Mouse (Mus musculus): ENCODE measurements around the gene Ap3d1. TPM values are rescaled to one million over a fixed set of nuclear protein-coding genes. Genes with fewer than 3 reads are reported as not detected.

The Ap3d1 gene
- polyA plus RNA-seq, 1 experiment from 2014 or later = 116 TPM

DNA sequence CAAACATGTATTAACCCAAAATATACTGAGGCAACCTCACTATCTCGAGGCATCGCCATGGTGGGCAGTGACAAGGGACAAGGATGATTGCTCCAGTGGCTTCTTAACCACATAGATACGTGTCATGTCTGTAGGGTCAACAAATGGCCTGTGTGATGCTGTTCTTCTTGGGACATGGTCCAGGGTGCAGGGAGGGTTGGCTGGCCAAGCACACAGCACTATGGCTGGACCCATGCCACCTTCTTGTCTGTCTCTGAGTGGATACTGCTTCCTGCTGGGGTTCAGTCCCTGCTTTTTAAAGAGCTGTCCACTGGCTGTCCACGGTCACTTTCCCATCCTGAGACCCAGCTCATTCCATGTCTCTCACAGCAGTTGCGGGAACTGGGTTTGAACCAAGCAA lies 35.1 kb upstream of the Ap3d1 start:
- Histone ChIP-seq H3K4me1 (ENCODE audit: control insufficient read depth, insufficient read depth, low read length) (no peaks in the 10 kb centered on the region), H3K36me3 (ENCODE audit: control insufficient read depth, insufficient read depth, low read length) (peaks cover 94% of the 10 kb centered on the region), H3K27me3 (ENCODE audit: control insufficient read depth, insufficient read depth, low read length) (no peaks in the 10 kb centered on the region), H3K4me3 (replicated peaks; ENCODE audit: low read depth, low read length) (no peak overlapping the region), H3K4me2 (ENCODE audit: low read length) (no peak overlapping the region), H3K9ac (replicated peaks; ENCODE audit: low read length) (no peak overlapping the region), H3K9me3 (ENCODE audit: control insufficient read depth, low read length) (no peaks in the 10 kb centered on the region), H3K27ac (replicated peaks; ENCODE audit: low read depth, low read length) (no peak overlapping the region)
- no peak for ATAC-seq (ENCODE audit: low FRiP score, low TSS enrichment)
- no peak for DNase-seq
- WGBS = 95% methylated on average over 5 of the region's 5 CpGs

DNA sequence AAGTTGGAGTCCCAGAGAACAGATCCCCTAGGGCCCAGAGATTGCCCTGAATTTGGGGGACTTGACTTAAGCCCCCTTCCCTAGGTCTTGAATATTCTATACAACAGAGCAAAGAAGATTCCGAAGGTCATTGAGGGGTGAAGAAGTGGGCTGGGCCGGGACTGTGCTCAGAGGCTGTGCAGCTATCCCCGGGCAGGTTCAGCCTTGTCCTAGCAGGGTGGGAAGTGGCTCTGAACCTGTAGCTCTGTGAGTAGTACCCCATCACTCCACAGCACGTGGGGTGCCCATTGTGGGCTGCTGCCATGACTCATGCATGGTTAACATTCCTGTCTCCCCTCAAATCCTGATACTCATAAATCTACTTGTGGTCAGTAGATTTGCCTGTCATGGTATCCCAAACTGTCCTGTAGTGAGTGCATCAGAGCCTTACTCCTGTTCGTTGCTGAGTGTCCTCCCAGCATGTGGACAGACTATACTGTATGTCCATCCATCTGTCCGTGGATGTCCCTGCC lies 34.4 kb upstream of the Ap3d1 start:
- Histone ChIP-seq H3K4me2 (ENCODE audit: low read length) (no peak overlapping the region), H3K36me3 (ENCODE audit: control insufficient read depth, insufficient read depth, low read length) (peaks cover 94% of the 10 kb centered on the region), H3K4me3 (replicated peaks; ENCODE audit: low read depth, low read length) (no peak overlapping the region), H3K27ac (replicated peaks; ENCODE audit: low read depth, low read length) (no peak overlapping the region), H3K27me3 (ENCODE audit: control insufficient read depth, insufficient read depth, low read length) (no peaks in the 10 kb centered on the region), H3K4me1 (ENCODE audit: control insufficient read depth, insufficient read depth, low read length) (no peaks in the 10 kb centered on the region), H3K9ac (replicated peaks; ENCODE audit: low read length) (no peak overlapping the region), H3K9me3 (ENCODE audit: control insufficient read depth, low read length) (no peaks in the 10 kb centered on the region)
- ATAC-seq (ENCODE audit: low FRiP score, low TSS enrichment) (no peak), DNase-seq (no peak)
- WGBS = 92% methylated on average over 6 of the region's 6 CpGs

DNA sequence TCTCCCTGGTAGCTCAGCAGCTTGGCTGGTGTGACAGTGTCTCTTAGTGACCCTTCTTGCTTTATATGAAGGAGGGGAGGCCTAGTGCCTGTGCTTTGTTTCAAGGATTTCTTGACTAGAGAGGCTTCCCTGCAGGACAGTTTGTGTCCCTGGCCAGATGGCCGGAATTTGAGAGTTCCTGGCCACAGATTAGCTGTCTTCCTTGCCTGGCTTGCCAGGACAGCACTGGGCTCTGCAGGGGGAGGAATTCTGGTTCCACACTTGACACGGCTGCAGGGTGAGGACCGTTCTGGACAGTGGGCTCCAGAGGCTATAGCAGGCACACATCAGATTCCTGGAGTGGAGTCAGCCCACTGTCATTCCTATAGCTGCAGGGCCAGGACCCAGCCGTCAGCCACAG lies 33.7 kb upstream of the Ap3d1 start:
- Histone ChIP-seq H3K36me3 (ENCODE audit: control insufficient read depth, insufficient read depth, low read length) (peaks cover 94% of the 10 kb centered on the region), H3K27ac (replicated peaks; ENCODE audit: low read depth, low read length) (no peak overlapping the region), H3K9me3 (ENCODE audit: control insufficient read depth, low read length) (no peaks in the 10 kb centered on the region), H3K4me2 (ENCODE audit: low read length) (no peak overlapping the region), H3K4me1 (ENCODE audit: control insufficient read depth, insufficient read depth, low read length) (no peaks in the 10 kb centered on the region), H3K9ac (replicated peaks; ENCODE audit: low read length) (no peak overlapping the region), H3K27me3 (ENCODE audit: control insufficient read depth, insufficient read depth, low read length) (no peaks in the 10 kb centered on the region), H3K4me3 (replicated peaks; ENCODE audit: low read depth, low read length) (no peak overlapping the region)
- no peak for ATAC-seq (ENCODE audit: low FRiP score, low TSS enrichment)
- DNase-seq = no peak
- WGBS = 88% methylated on average over 4 of the region's 4 CpGs

DNA sequence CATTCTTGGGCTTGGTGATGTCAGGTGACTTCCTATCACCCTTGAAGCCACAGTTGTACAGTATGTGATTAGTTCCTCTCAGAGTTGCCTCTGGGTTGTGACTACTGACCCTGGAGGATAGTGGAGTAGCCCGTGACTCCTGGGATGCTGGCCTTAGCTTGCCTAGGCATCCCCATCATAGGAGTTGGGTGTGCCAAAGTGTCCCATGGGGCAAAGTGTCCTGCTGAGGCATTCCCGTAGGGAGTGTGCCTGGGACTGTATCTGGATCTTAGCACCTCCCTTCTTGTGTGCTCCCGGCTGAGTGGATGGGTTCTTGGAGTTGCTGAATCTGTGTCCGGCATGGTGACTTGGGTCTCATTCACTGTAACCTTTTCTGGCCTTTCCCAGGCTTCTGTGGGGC lies 32.9 kb upstream of the Ap3d1 start:
- DNase-seq (no peak), ATAC-seq (ENCODE audit: low FRiP score, low TSS enrichment) (no peak)
- no peaks in the 10 kb centered on the region for H3K27me3 ChIP-seq (ENCODE audit: control insufficient read depth, insufficient read depth, low read length)
- no peaks in the 10 kb centered on the region for H3K4me1 ChIP-seq (ENCODE audit: control insufficient read depth, insufficient read depth, low read length)
- WGBS = 92% methylated on average over 4 of the region's 4 CpGs
- peaks cover 99% of the 10 kb centered on the region for H3K36me3 ChIP-seq (ENCODE audit: control insufficient read depth, insufficient read depth, low read length)
- H3K4me3 ChIP-seq (replicated peaks; ENCODE audit: low read depth, low read length) = no peak overlapping the region
- no peak overlapping the region for H3K4me2 ChIP-seq (ENCODE audit: low read length)
- H3K27ac ChIP-seq (replicated peaks; ENCODE audit: low read depth, low read length) = no peak overlapping the region
- no peaks in the 10 kb centered on the region for H3K9me3 ChIP-seq (ENCODE audit: control insufficient read depth, low read length)
- H3K9ac ChIP-seq (replicated peaks; ENCODE audit: low read length) = no peak overlapping the region

DNA sequence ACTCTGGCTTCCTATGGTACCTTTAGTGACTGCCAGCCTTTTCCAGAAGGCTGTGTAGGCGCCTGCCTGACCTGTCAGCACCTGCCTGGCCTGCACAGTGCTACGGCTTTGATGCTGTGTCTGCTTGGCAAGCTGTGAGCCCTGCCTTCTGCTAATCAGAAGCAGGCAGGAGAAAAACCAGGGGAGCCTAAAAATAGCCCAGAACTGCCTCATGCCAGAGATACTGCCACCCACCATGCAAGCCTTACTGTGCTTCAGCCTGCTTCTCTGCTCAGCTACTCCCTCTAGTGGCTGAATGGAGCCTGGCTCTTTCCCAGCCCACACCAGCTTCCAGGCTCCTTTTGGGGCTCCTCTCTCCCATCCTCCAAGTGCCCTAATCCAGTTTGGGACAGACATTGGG lies 32.5 kb upstream of the Ap3d1 start:
- Histone ChIP-seq H3K36me3 (ENCODE audit: control insufficient read depth, insufficient read depth, low read length) (peaks cover 100% of the 10 kb centered on the region), H3K27me3 (ENCODE audit: control insufficient read depth, insufficient read depth, low read length) (no peaks in the 10 kb centered on the region), H3K9ac (replicated peaks; ENCODE audit: low read length) (no peak overlapping the region), H3K9me3 (ENCODE audit: control insufficient read depth, low read length) (no peaks in the 10 kb centered on the region), H3K4me2 (ENCODE audit: low read length) (no peak overlapping the region), H3K4me1 (ENCODE audit: control insufficient read depth, insufficient read depth, low read length) (no peaks in the 10 kb centered on the region), H3K4me3 (replicated peaks; ENCODE audit: low read depth, low read length) (no peak overlapping the region), H3K27ac (replicated peaks; ENCODE audit: low read depth, low read length) (no peak overlapping the region)
- DNase-seq (peak; percentile 78), ATAC-seq (ENCODE audit: low FRiP score, low TSS enrichment) (peak; percentile 34; the same call in 1 of the 2 replicates)
- 75% methylated on average over 2 of the region's 2 CpGs for WGBS

DNA sequence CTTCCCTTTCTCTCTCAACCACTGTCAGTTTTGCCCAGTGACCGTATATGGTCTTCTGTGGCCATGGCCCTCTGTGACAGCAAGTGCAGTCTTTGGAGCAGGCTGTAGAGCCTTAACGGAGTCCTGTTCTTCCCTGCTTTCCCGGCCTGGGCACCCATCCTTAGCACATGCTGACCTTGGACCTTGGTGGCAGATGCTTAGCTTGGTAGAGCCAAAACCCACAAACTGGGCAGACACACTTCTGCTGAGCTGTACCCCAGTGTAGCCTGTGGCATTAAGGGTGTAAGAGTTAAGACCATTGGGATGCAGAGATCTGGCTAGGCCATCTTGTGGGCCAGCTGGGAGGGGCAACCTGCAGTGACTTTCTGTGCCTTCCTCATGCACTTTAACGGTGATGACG lies 31.8 kb upstream of the Ap3d1 start:
- no peak overlapping the region for H3K4me3 ChIP-seq (replicated peaks; ENCODE audit: low read depth, low read length)
- DNase-seq = no peak
- no peak overlapping the region for H3K4me2 ChIP-seq (ENCODE audit: low read length)
- no peak for ATAC-seq (ENCODE audit: low FRiP score, low TSS enrichment)
- peaks cover 99% of the 10 kb centered on the region for H3K36me3 ChIP-seq (ENCODE audit: control insufficient read depth, insufficient read depth, low read length)
- H3K9ac ChIP-seq (replicated peaks; ENCODE audit: low read length) = no peak overlapping the region
- H3K9me3 ChIP-seq (ENCODE audit: control insufficient read depth, low read length) = no peaks in the 10 kb centered on the region
- no peak overlapping the region for H3K27ac ChIP-seq (replicated peaks; ENCODE audit: low read depth, low read length)
- no peaks in the 10 kb centered on the region for H3K27me3 ChIP-seq (ENCODE audit: control insufficient read depth, insufficient read depth, low read length)
- no peaks in the 10 kb centered on the region for H3K4me1 ChIP-seq (ENCODE audit: control insufficient read depth, insufficient read depth, low read length)
- 88% methylated on average over 5 of the region's 5 CpGs for WGBS

DNA sequence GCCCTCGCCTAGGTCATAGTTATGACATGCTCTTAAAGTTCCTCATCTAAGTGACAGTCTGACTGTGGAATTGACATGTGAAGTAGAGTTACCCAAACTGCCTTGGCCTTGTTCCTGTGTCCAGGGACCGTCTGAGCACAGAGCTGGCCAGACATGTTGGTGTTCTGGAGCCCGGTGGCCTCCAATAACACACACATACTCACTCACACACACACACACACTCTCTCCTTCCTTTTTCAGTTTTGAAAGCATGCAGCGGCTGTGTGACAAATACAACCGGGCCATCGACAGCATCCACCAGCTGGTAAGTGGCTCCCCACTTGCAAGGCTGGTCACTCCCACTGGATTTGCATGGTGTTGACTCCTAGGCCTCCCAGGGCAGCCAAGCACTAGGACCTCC lies 26.3 kb upstream of the Ap3d1 start:
- Histone ChIP-seq H3K36me3 (ENCODE audit: control insufficient read depth, insufficient read depth, low read length) (peaks cover 88% of the 10 kb centered on the region), H3K9ac (replicated peaks; ENCODE audit: low read length) (no peak overlapping the region), H3K9me3 (ENCODE audit: control insufficient read depth, low read length) (no peaks in the 10 kb centered on the region), H3K27ac (replicated peaks; ENCODE audit: low read depth, low read length) (no peak overlapping the region), H3K27me3 (ENCODE audit: control insufficient read depth, insufficient read depth, low read length) (no peaks in the 10 kb centered on the region), H3K4me2 (ENCODE audit: low read length) (no peak overlapping the region), H3K4me3 (replicated peaks; ENCODE audit: low read depth, low read length) (no peak overlapping the region), H3K4me1 (ENCODE audit: control insufficient read depth, insufficient read depth, low read length) (no peaks in the 10 kb centered on the region)
- WGBS = 92% methylated on average over 6 of the region's 6 CpGs
- ATAC-seq (ENCODE audit: low FRiP score, low TSS enrichment) = no peak
- no peak for DNase-seq

DNA sequence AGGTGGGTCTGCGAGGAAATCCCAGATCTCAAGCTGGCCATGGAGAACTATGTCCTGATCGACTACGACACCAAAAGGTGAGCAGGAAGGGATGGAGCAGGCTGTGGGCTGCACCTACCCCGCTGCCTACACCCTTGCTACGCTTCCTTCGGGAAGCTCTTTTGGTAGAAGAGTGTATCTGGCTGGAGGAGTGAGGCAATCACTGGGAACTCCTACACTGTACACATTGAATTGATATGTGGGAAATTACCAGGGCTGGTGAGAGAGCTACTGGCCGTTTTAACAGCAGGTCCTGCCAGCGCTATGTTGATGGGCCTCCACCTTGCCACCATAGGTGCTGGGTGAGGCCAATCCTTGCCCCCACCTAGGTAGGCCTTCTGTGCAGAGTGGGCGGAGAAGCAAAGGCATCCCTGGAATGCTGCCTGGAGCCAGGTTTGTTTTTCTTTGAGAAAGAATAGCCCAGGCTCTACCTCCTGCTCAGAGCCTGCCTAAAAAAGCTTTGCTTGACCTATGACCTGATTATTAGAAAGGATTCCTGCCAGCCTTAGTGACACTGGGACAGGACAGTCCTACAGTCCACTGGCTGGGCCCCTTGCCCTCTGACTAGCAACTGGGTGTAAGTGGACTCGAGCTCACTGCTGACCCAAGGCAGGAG lies 24.2 kb upstream of the Ap3d1 start:
- H3K27ac ChIP-seq (replicated peaks; ENCODE audit: low read depth, low read length) = no peak overlapping the region
- H3K4me3 ChIP-seq (replicated peaks; ENCODE audit: low read depth, low read length) = no peak overlapping the region
- whole genome bisulfite sequencing = 90% methylated on average over 10 of the region's 10 CpGs
- no peaks in the 10 kb centered on the region for H3K27me3 ChIP-seq (ENCODE audit: control insufficient read depth, insufficient read depth, low read length)
- no peak overlapping the region for H3K9ac ChIP-seq (replicated peaks; ENCODE audit: low read length)
- H3K36me3 ChIP-seq (ENCODE audit: control insufficient read depth, insufficient read depth, low read length) = peaks cover 67% of the 10 kb centered on the region
- no peaks in the 10 kb centered on the region for H3K9me3 ChIP-seq (ENCODE audit: control insufficient read depth, low read length)
- no peak overlapping the region for H3K4me2 ChIP-seq (ENCODE audit: low read length)
- no peaks in the 10 kb centered on the region for H3K4me1 ChIP-seq (ENCODE audit: control insufficient read depth, insufficient read depth, low read length)
- ATAC-seq (ENCODE audit: low FRiP score, low TSS enrichment) = no peak
- DNase-seq = no peak

DNA sequence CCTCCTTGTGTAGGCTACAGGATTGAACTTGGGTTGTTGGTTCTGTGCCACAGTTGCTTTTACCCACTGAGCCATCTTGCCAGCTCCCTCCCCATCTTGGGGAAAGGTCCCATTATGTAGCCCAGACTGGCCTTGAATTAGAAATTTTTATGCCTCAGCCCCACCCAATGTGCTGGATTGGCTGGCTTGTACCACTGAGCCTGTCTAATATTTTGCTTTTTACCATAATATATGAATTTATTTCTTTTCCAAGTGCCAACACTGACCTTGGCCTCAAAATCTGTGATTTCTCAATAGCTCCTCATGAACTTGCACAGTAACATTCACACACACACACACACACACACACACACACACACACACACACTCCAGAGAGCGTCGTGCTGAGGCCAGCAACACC lies 23.7 kb upstream of the Ap3d1 start:
- ATAC-seq (ENCODE audit: low FRiP score, low TSS enrichment) (no peak), DNase-seq (no peak)
- Histone ChIP-seq H3K27ac (replicated peaks; ENCODE audit: low read depth, low read length) (no peak overlapping the region), H3K9me3 (ENCODE audit: control insufficient read depth, low read length) (no peaks in the 10 kb centered on the region), H3K4me1 (ENCODE audit: control insufficient read depth, insufficient read depth, low read length) (no peaks in the 10 kb centered on the region), H3K4me2 (ENCODE audit: low read length) (no peak overlapping the region), H3K4me3 (replicated peaks; ENCODE audit: low read depth, low read length) (no peak overlapping the region), H3K9ac (replicated peaks; ENCODE audit: low read length) (no peak overlapping the region), H3K36me3 (ENCODE audit: control insufficient read depth, insufficient read depth, low read length) (peaks cover 61% of the 10 kb centered on the region), H3K27me3 (ENCODE audit: control insufficient read depth, insufficient read depth, low read length) (no peaks in the 10 kb centered on the region)
- 92% methylated on average over 2 of the region's 2 CpGs for WGBS
